Mouse (Mus musculus) forebrain, embryonic 16.5 days (tissue): Measurements from ENCODE around the gene Fbxw27. TPM values are rescaled to one million over a fixed set of nuclear protein-coding genes. Genes with fewer than 3 reads are reported as not detected.
A peak's percentile ranks its signal among the peaks of the same experiment; 100 is the strongest.
"Not testable (repeated sequence)": the region's sequence is repeated elsewhere in the genome, so short reads cannot be mapped to it uniquely, and the experiment has no call there.

ENCODE experiments used
- ATAC-seq: fragments of 200-750 bp; cut with Nextera tagmentation; 2 replicates; pipeline ENCODE4 v1.8.0; 2017; ENCODE audit warnings: mild to moderate bottlenecking, moderate library complexity
- H3K27ac ChIP-seq: fragments of 300-500 bp; sonication (generic); 2 replicates; pipeline ENCODE4 v1.5.1; 2014; ENCODE audit warnings: low read length, control low read depth
- H3K27me3 ChIP-seq: fragments of 300-500 bp; sonication (generic); replicated peaks from 2 replicates; pipeline ENCODE4 v1.6.1; 2014; ENCODE audit warnings: low read length; ENCODE audit not compliant: control insufficient read depth, insufficient read depth
- H3K36me3 ChIP-seq: fragments of 300-500 bp; sonication (generic); 2 replicates; pipeline ENCODE4 v1.6.1; 2014; ENCODE audit not compliant: control insufficient read depth, insufficient read depth
- H3K4me1 ChIP-seq: fragments of 300-500 bp; sonication (generic); replicated peaks from 2 replicates; pipeline ENCODE4 v1.6.1; 2014; ENCODE audit warnings: low read length; ENCODE audit not compliant: control insufficient read depth, insufficient read depth
- H3K4me2 ChIP-seq: fragments of 300-500 bp; sonication (generic); 2 replicates; pipeline ENCODE4 v1.6.1; 2014; ENCODE audit warnings: mild to moderate bottlenecking, low read length, control low read depth
- H3K4me3 ChIP-seq: fragments of 300-500 bp; sonication (generic); replicated peaks from 2 replicates; pipeline ENCODE4 v1.5.1; 2014; ENCODE audit warnings: mild to moderate bottlenecking, low read length, control low read depth
- H3K9ac ChIP-seq: fragments of 300-500 bp; sonication (generic); replicated peaks from 2 replicates; pipeline ENCODE4 v1.6.1; 2014; ENCODE audit warnings: low read depth, low read length, control low read depth
- H3K9me3 ChIP-seq: fragments of 300-500 bp; sonication (generic); 2 replicates; pipeline ENCODE4 v1.6.1; 2016; ENCODE audit warnings: low read length; ENCODE audit not compliant: control insufficient read depth
- WGBS: fragments of 180-500 bp; shearing (Covaris S2); extraction: QIAGEN DNeasy Blood & Tissue Kit; methylation state at CpG from one replicate; pipeline ENCODE4 v1.1.7; 2014; 5-methylcytosine and 5-hydroxymethylcytosine counted together
- polyA plus RNA-seq: library from polyadenylated mRNA; unstranded; fragments of >200 nt; fragmentation: Nextera tagmentation; extraction: Ambion mirVana; gene quantifications from 2 replicates; pipeline ENCODE4 v1.2.1, GENCODE M21; 2015

Fbxw27 gene
- polyA plus RNA-seq: not detected in 2 replicates

GRCm38 (mm10) chr9:109790570-109790969, at the start of gene Fbxw27:
Gene Fbxw27 (minus strand): TSS chr9:109790670.
- H3K27ac ChIP-seq, H3K4me2 ChIP-seq, H3K4me3 ChIP-seq, H3K36me3 ChIP-seq, H3K9ac ChIP-seq, ATAC-seq, H3K27me3 ChIP-seq, H3K4me1 ChIP-seq, H3K9me3 ChIP-seq: not testable (repeated sequence)
- 79% methylated on average over 4 of the region's 4 CpGs for WGBS

- H3K27ac ChIP-seq: no peak overlapping the region; the same call in 1 of the 2 replicates
Measured at GRCm38 (mm10) chr9:109833088-109833412, 42.6 kb upstream of the Fbxw27 start.

GRCm38 (mm10) chr9:109832391-109833087, 42.1 kb upstream of the Fbxw27 start, which contains the start of gene Nme6:
Gene Nme6 (plus strand): TSS chr9:109832749.
- peak within 1 kb of the TSS; percentile 93 for H3K4me3 ChIP-seq
- WGBS: under 1% methylated on average over 32 of the region's 32 CpGs
- H3K27ac ChIP-seq: peak within 1 kb of the TSS; percentile 86
- H3K4me2 ChIP-seq: peak within 1 kb of the TSS; percentile 99
- H3K27me3 ChIP-seq: no peaks in the 10 kb centered on the region
- peaks cover 11% of the 10 kb centered on the region for H3K4me1 ChIP-seq
- peak; percentile 98 for ATAC-seq
- no peaks in the 10 kb centered on the region for H3K9me3 ChIP-seq
- no peaks in the 10 kb centered on the region for H3K36me3 ChIP-seq
- peak within 1 kb of the TSS; percentile 80 for H3K9ac ChIP-seq

More at GRCm38 (mm10) chr9:109833088-109833412, 42.6 kb upstream of the Fbxw27 start:
- H3K36me3 ChIP-seq: no peaks in the 10 kb centered on the region
- H3K4me2 ChIP-seq: peak overlapping the region; percentile 99
- H3K27me3 ChIP-seq: no peaks in the 10 kb centered on the region
- peak; percentile 51 for ATAC-seq
- no peaks in the 10 kb centered on the region for H3K9me3 ChIP-seq
- H3K4me3 ChIP-seq: peak overlapping the region; percentile 93
- peak overlapping the region; percentile 80 for H3K9ac ChIP-seq
- peaks cover 11% of the 10 kb centered on the region for H3K4me1 ChIP-seq
- 8% methylated on average over 6 of the region's 6 CpGs for WGBS

GRCm38 (mm10) chr9:109826181-109826580, 35.7 kb upstream of the Fbxw27 start:
- H3K4me1 ChIP-seq: no peaks in the 10 kb centered on the region
- H3K36me3 ChIP-seq: no peaks in the 10 kb centered on the region
- H3K9ac ChIP-seq: no peak overlapping the region
- H3K4me2 ChIP-seq: no peak overlapping the region
- no peak for ATAC-seq
- no peaks in the 10 kb centered on the region for H3K27me3 ChIP-seq
- 77% methylated on average over 5 of the region's 5 CpGs for WGBS
- no peak overlapping the region for H3K4me3 ChIP-seq
- H3K9me3 ChIP-seq: no peaks in the 10 kb centered on the region
- H3K27ac ChIP-seq: no peak overlapping the region

- no peak overlapping the region for H3K4me2 ChIP-seq
- H3K9ac ChIP-seq: no peak overlapping the region
- WGBS: 75% methylated on average over 4 of the region's 4 CpGs
- ATAC-seq: no peak
- no peaks in the 10 kb centered on the region for H3K9me3 ChIP-seq
- H3K27me3 ChIP-seq: no peaks in the 10 kb centered on the region
- H3K36me3 ChIP-seq: no peaks in the 10 kb centered on the region
- H3K4me3 ChIP-seq: no peak overlapping the region
- H3K4me1 ChIP-seq: no peaks in the 10 kb centered on the region
- no peak overlapping the region for H3K27ac ChIP-seq
Measured at GRCm38 (mm10) chr9:109825739-109826138, 35.3 kb upstream of the Fbxw27 start.

- H3K4me3 ChIP-seq: no peak overlapping the region
- H3K36me3 ChIP-seq: no peaks in the 10 kb centered on the region
- no peak overlapping the region for H3K4me2 ChIP-seq
- H3K27ac ChIP-seq: no peak overlapping the region
- 64% methylated on average over 6 of the region's 6 CpGs for WGBS
- no peaks in the 10 kb centered on the region for H3K4me1 ChIP-seq
- no peak for ATAC-seq
- no peak overlapping the region for H3K9ac ChIP-seq
- H3K27me3 ChIP-seq: no peaks in the 10 kb centered on the region
- H3K9me3 ChIP-seq: no peaks in the 10 kb centered on the region
Measured at GRCm38 (mm10) chr9:109816341-109816740, 25.9 kb upstream of the Fbxw27 start.

GRCm38 (mm10) chr9:109813424-109813823, 23.0 kb upstream of the Fbxw27 start:
- no peaks in the 10 kb centered on the region for H3K9me3 ChIP-seq
- no peak overlapping the region for H3K4me3 ChIP-seq
- no peaks in the 10 kb centered on the region for H3K36me3 ChIP-seq
- no peak overlapping the region for H3K27ac ChIP-seq
- H3K27me3 ChIP-seq: no peaks in the 10 kb centered on the region
- 38% methylated on average over 7 of the region's 7 CpGs for whole genome bisulfite sequencing
- H3K4me1 ChIP-seq: no peaks in the 10 kb centered on the region
- ATAC-seq: peak; percentile 61; the same call in 1 of the 2 replicates
- no peak overlapping the region for H3K4me2 ChIP-seq
- no peak overlapping the region for H3K9ac ChIP-seq

- no peaks in the 10 kb centered on the region for H3K9me3 ChIP-seq
- WGBS: 53% methylated on average over 1 of the region's 1 CpGs
- no peak within 1 kb of the TSS for H3K4me3 ChIP-seq
- H3K4me2 ChIP-seq: no peak within 1 kb of the TSS
- no peaks in the 10 kb centered on the region for H3K4me1 ChIP-seq
- no peaks in the 10 kb centered on the region for H3K36me3 ChIP-seq
- H3K9ac ChIP-seq: no peak within 1 kb of the TSS
- no peak within 1 kb of the TSS for H3K27ac ChIP-seq
- no peak for ATAC-seq
- H3K27me3 ChIP-seq: no peaks in the 10 kb centered on the region
Measured at GRCm38 (mm10) chr9:109811980-109812379, 21.5 kb upstream of the Fbxw27 start, which contains the start of gene Spink8. Gene Spink8 (plus strand): TSS chr9:109812280.

GRCm38 (mm10) chr9:109807898-109808297, 17.4 kb upstream of the Fbxw27 start:
- ATAC-seq: no peak
- H3K27me3 ChIP-seq: no peaks in the 10 kb centered on the region
- 58% methylated on average over 3 of the region's 3 CpGs for WGBS

More at GRCm38 (mm10) chr9:109807898-109808297, 17.4 kb upstream of the Fbxw27 start:
- no peaks in the 10 kb centered on the region for H3K9me3 ChIP-seq
- H3K4me3 ChIP-seq: no peak overlapping the region
- H3K27ac ChIP-seq: no peak overlapping the region
- H3K9ac ChIP-seq: no peak overlapping the region
- no peaks in the 10 kb centered on the region for H3K36me3 ChIP-seq
- H3K4me1 ChIP-seq: no peaks in the 10 kb centered on the region
- no peak overlapping the region for H3K4me2 ChIP-seq
